Mouse (Mus musculus): Measurements from ENCODE around the gene Atp1a2.

Gene Atp1a2

GRCm38 (mm10) chr1:172302851-172303250 is 5.0 kb upstream of the Atp1a2 start:
- no peak for DNase-seq

DNA sequence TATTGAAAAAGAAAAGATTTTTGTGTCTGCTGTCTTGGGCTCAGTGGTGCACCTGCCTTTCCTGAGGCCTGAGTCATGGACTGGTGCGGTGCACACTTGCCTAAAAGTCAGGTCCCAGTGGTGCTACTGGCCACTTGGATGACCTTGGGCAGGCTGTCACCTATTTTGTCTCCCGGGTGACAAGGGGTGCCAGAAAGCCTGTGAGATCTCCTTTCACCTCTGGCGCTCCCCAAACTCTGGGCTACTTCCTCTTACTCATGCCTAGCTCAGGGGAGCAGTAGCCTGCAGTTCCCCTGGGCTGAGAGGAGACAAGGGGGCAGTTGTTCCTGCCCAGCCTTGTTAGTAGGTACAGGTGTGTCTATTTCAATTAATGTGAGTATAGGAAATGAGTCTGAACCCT is 4.4 kb upstream of the Atp1a2 start:
- no peak for DNase-seq

DNA sequence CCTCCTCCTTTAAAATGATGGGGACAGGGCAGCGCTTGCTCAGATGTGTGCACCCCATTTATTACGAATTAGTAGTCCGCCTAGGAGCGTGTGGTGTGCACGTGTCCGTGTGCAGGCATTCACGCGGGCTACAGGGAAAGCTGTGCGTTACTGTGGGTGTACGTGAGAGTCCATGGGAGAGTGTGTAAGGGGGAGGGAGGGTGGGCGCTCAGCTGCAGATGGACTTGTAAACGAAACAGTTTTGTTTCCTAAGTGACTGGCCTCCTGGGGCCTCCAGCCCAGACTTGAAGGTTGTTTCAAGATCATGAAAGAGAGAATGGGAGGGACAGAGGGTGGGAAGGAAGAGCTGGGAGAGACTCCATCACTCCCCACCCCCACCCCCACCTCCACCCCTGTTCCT is 3.3 kb upstream of the Atp1a2 start:
- DNase-seq = no peak

GRCm38 (mm10) chr1:172300247-172300646 is 2.4 kb upstream of the Atp1a2 start:
- no peak for DNase-seq

- DNase-seq = no peak
Measured at GRCm38 (mm10) chr1:172299528-172299927, 1.7 kb upstream of the Atp1a2 start.

GRCm38 (mm10) chr1:172296816-172297510 is 901 bp downstream of the Atp1a2 start:
- DNase-seq = no peak

DNA sequence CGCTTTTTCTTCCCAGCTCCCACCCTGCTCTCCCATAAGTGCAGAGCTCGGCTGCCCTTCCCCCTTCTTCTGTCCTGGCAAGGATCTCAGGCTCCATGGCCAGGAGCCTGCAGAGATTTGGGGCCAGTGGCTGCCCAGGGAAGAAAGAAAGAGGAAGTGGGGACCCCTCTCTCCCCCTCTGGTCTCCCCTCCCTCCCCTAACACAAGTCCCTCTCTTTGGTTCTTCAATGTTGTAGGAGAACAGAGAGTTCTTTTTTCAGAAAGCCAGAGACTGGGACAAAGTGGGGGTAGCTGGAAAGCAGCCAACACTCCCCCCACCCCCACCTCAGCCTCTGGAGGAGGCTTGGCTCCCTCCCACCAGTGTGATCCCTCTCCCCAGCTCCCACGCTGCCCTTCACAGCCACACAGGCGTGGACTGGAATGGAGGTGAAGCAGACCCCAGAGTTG is 2.1 kb downstream of the Atp1a2 start:
- DNase-seq = no peak

- no peak for DNase-seq
Measured at GRCm38 (mm10) chr1:172293449-172293848, 4.4 kb downstream of the Atp1a2 start.

- DNase-seq = no peak
Measured at GRCm38 (mm10) chr1:172292880-172293279, 5.0 kb downstream of the Atp1a2 start.

DNA sequence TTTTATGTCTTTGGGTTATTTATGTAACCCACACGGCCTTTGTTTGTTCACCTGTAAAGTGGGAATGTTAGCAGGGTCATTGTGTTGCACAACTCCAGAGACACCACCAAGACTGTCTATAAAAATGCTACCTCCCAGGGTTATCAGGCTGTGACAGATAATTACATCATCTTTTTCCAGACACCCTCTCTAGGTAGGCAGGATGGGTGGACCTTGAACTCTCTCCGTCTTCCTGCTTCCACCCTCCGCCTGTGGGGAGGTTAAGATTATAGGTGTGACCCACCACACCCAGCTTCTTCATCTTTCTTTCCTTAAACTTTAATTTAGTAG is 8.3 kb downstream of the Atp1a2 start:
- no peak for DNase-seq

GRCm38 (mm10) chr1:172288900-172289616 is 8.8 kb downstream of the Atp1a2 start:
- no peak for DNase-seq

DNA sequence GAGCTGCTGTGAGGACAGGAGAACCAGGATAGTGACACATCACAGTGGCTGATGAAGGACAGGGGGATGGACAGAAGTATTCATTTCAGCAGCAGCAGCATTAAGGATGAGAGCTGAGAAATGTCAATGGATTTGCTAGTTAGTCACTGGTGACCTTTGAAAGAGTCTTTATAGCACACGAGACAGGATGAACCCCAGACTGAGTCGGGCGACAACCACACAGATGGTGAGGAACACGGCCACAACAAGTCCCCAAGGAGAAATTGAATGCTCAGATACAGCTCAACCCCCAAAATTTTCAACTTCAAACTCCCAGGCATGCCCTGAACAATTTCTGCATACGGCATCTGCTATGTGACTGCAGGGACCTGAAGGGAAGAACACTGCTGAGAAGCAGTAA is 11.1 kb downstream of the Atp1a2 start:
- no peak for DNase-seq

DNA sequence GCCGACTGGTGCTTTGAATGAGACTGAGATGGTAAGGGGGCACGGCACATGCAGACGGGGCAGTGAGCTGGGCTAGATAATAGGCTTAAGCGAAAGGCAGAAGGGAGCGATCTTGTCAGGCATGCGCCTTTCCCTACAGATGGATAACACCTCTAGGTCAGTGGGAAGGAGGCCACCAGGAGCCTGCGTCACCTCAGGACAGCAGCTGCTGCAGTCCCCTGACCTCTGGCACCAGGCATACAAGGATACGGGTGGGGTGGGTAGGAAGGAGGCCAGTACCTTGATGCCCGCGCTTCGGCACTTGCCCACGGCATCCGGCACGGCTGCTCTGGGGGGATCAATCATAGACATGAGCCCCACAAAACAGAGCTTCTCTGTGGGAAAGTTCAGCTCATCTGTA is 13.6 kb downstream of the Atp1a2 start:
- DNase-seq = no peak

DNA sequence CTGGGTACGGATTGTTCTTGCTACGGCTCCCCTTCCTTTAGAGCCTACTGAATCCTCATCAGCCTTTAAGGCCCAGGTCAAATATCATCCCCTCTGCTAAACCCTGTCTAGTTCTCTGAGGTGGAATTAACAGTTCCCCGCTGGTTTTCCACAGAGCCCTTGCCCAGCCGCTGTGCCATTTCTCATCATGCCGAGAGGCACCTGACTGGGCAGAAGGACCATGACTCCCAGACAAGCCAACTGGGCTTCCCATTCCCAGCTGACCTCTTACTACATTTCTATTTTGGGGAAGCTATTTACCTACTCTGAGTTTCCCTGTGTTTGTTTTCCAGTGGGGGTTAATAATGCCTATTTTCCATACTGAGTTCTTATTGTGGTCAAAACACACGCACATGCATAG is 14.8 kb downstream of the Atp1a2 start:
- no peak for DNase-seq

DNA sequence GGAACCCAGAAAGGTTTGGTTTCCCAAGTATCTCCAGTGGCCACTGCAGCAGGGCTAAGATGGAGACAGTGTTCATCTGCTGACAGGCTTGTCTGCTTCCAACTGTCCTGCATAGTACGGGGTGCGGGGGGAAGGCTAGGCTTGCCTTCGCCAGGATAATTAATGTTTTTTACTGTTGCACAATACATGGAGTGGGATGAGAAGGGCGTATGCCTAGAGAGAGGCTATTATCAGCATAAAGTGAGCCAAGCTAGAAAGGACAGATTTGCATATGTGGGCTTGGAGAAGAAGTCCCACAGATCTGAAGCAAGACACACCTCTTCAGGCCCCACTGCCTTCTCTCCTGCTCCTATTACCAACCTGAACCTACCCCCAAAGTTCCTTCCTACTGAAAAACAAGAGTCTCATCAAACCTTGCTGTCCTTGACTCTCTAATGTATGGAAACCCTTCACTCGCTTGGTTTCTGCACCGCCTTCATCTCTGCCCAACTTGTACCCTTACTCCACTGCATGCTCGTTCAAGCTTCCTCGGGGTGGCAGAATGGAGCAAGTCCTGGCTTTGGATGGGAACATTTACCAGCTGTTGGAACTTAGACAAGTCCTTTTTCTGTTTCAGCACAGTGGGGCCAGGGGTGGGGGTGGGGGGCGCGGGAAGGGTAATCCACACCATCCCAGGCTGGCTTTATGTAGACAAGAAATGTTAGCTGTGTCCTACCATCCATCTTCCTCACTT is 16.2 kb downstream of the Atp1a2 start:
- DNase-seq = no peak

- DNase-seq = no peak
Measured at GRCm38 (mm10) chr1:172279768-172280509, 17.9 kb downstream of the Atp1a2 start.

DNA sequence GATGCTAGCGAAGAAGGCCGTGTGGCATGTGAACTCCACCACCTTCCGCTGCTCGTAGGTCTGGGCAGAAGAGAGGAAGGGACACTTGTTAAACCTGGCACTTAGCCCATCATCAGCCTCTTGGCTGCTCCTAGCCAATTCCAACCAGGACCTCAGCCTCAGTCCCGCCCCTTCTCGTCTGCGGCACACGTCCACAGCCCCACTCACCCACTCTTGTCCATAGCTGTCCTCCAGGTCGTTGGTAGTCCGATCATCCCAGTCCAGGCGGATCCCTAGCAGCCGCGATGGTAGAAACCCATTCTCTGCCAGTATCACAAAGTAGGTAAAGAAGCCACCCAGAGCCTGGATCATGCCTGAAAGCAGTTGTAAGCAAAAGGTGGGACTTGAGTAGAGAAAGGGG is 19.5 kb downstream of the Atp1a2 start:
- no peak for DNase-seq

DNA sequence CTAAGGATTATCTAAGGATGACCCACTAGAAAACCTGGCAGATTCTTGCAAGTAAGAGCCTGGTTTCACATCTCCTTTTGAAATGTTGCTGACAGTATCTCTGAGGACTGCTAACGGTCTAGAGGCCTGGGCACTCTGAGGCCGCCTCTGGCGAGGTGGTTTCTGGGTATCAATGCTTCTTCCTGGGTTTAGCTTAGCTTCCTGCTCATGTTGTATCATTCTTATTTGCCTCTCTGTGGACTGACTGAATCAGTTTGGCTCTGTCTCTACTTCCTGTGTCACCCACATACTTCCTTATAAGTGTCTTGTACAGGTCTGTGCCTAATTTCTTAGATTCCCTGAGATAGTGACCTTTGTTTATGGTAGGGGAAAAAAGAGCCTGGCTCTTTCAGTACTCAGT is 20.7 kb downstream of the Atp1a2 start:
- DNase-seq = no peak

- no peak for DNase-seq
Measured at GRCm38 (mm10) chr1:172274547-172274946, 23.3 kb downstream of the Atp1a2 start.

DNA sequence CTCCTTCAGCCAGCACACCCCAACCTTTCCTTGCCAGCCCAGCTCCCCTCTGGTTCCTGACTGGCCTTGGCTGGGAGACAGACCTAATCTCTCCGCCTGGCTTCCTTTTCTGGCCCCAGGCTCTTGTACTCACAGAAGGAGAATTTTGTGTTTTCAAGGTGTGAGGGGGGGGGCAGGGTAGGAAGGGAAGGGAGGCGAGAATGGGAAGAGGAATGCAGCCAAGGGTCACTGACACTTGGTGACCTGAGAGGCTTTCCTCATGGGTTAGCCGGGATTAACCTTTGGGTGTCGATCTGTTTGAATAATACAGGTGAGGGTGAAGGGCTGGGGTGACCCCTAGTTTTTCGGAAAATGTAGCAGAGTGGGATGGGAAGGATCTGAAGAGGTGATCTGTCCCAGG is 23.7 kb downstream of the Atp1a2 start:
- no peak for DNase-seq

GRCm38 (mm10) chr1:172273386-172273785 is 24.5 kb downstream of the Atp1a2 start:
- no peak for DNase-seq

DNA sequence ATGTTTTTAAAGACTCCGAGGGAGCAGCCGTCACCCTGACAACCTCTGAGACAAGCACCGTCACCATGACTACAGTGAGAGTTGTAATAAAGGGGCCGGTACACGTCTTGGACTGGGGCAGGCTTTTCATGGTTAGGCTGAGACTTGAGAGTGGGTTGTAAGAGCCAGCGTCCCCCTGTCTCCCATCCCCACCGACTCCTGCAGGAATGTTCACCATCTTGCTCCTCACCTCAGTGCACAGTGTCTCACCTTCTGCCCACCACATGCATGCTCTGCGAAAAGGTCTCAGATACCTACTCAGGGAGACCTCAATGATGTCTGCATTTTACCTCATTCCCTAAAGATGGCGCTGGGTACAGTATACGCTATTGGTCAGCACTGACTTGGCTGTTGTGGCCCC is 26.1 kb downstream of the Atp1a2 start:
- no peak for DNase-seq

DNA sequence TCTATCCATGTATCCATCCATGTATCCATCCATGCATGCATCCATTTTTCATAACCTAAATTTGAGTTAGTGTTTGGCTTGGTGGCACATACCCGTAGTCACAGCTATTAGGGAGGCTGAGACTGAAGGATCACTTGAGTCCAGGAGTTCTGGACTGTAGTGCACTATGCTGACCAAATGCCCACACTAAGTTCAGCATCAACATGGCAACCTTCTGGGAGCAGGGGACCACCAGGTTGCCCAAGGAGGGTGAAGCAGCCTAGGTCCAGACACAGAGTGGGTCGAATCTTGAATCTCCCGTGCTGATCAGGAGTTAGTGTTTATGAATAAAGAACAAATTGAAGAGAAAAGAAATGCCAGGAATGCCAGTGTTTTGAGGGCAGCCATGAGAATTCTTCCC is 26.7 kb downstream of the Atp1a2 start:
- no peak for DNase-seq

Data from kidney, adult 18-20 months (tissue).